Mouse (Mus musculus): ENCODE results near the gene A4gnt. TPM values are rescaled to one million over a fixed set of nuclear protein-coding genes. Genes with fewer than 3 reads are reported as not detected.

Gene A4gnt
- not detected in 2 replicates for polyA plus RNA-seq (2015; fragmentation: Nextera tagmentation; extraction: Ambion mirVana)

GRCm38 (mm10) chr9:99612202-99612601 lies at the start of gene A4gnt:
Gene A4gnt (plus strand): TSS chr9:99612502.

GRCm38 (mm10) chr9:99568347-99569070 lies 43.8 kb upstream of the A4gnt start, which contains the start of gene Armc8:
Gene Armc8 (minus strand): TSS chr9:99568899.

GRCm38 (mm10) chr9:99575677-99576480 lies 36.4 kb upstream of the A4gnt start, which contains the start of gene Dbr1:
Gene Dbr1 (plus strand): TSS chr9:99575799.

GRCm38 (mm10) chr9:99629281-99630011 lies 17.1 kb downstream of the A4gnt start, which contains the start of gene Dzip1l:
Gene Dzip1l (plus strand): TSS chr9:99629496.

Other genes with a start within 250 kb of the A4gnt start
- 9.5 and 14.1 TPM in 2 replicates for gene Mras, start 175.1 kb upstream of the A4gnt start, polyA plus RNA-seq (2015; fragmentation: Nextera tagmentation; extraction: Ambion mirVana)
- not detected in 2 replicates for gene Nme9, start 161.0 kb upstream of the A4gnt start, polyA plus RNA-seq (2015; fragmentation: Nextera tagmentation; extraction: Ambion mirVana)
- gene Armc8, start 43.6 kb upstream of the A4gnt start, polyA plus RNA-seq (2015; fragmentation: Nextera tagmentation; extraction: Ambion mirVana), result 15.8 and 18.3 TPM in 2 replicates
- gene Dbr1, start 36.7 kb upstream of the A4gnt start, polyA plus RNA-seq (2015; fragmentation: Nextera tagmentation; extraction: Ambion mirVana), result 9.8 and 10.1 TPM in 2 replicates
- gene Dzip1l, start 17.0 kb downstream of the A4gnt start, polyA plus RNA-seq (2015; fragmentation: Nextera tagmentation; extraction: Ambion mirVana), result 4.4 TPM in 2 replicates
- gene Cldn18, start 104.8 kb downstream of the A4gnt start, polyA plus RNA-seq (2015; fragmentation: Nextera tagmentation; extraction: Ambion mirVana), result 0.06 TPM in 1 of 2 replicates, not detected in the other